Mouse (Mus musculus): Measurements from ENCODE around the gene Vmn1r4. TPM values are rescaled to one million over a fixed set of nuclear protein-coding genes. Genes with fewer than 3 reads are reported as not detected.

Gene Vmn1r4
- total and polyA plus RNA-seq, 3 experiments: 0.21 to 0.27 TPM; not detected in 1

DNA sequence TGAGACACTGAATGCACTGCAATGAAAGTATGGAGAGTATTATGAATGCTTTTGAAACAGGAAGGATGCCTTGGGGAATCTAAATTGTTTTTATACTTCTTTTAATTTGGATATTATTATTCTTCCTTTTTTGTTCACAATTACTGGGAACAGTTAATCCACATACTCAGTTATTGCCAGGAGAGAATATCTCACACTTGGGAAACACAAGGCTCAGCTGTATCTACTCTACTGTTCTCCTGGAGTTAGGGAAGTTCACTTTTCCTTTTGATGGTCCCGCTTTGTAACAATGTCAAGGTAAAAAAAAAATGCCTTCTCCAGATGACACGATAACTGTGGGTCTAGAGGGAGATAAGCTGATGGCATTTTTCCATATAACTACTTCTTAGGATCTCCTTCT is 73.1 kb downstream of the Vmn1r4 start, which contains the start of gene Vmn1r6:
Vmn1r6 (plus strand) TSS at position 301 of the 400 bp plus-strand sequence.
- no peaks in the 10 kb centered on the region for H3K9me3 ChIP-seq (replicated peaks; ENCODE audit: insufficient read depth, low read length)
- DNase-seq (ENCODE audit: low read depth, low spot score): no peak
- no peak within 1 kb of the TSS for H3K9ac ChIP-seq (ENCODE audit: control insufficient read depth, low read depth, low read length, poor library complexity, severe bottlenecking)
- H3K79me2 ChIP-seq (ENCODE audit: control insufficient read depth, insufficient read depth, low read length, poor library complexity): no peaks in the 10 kb centered on the region
- H3K4me3 ChIP-seq (ENCODE audit: control insufficient read depth in 1 of 2, insufficient read depth in 1 of 2, low read depth in 2 of 2, low read length in 2 of 2): no peak within 1 kb of the TSS
- H3K27ac ChIP-seq (ENCODE audit: control insufficient read depth, low read depth, low read length): no peak within 1 kb of the TSS
- H3K36me3 ChIP-seq (ENCODE audit: control insufficient read depth in 1 of 2, insufficient read depth in 2 of 2, low read length in 2 of 2): no peaks in the 10 kb centered on the region
- H3K27me3 ChIP-seq (ENCODE audit: control insufficient read depth in 1 of 2, insufficient read depth in 2 of 2, low read length in 2 of 2): no peaks in the 10 kb centered on the region; a peak in 1 of 4 replicates
- no peaks in the 10 kb centered on the region for H3K4me1 ChIP-seq (ENCODE audit: control insufficient read depth in 1 of 2, insufficient read depth in 2 of 2, low read length in 2 of 2)
- TF ChIP-seq RAD21 (IDR thresholded peaks at IDR 0.05; ENCODE audit: low read depth, low read length) (no peak), NELFE (IDR thresholded peaks at IDR 0.05; ENCODE audit: low read depth, low read length) (no peak), MAZ (IDR thresholded peaks at IDR 0.05; ENCODE audit: low read depth, low read length) (no peak), POLR2A (IDR thresholded peaks at IDR 0.05; ENCODE audit: control insufficient read depth in 1 of 2, insufficient read depth in 1 of 2, low read depth in 1 of 2, low read length in 2 of 2, poor library complexity in 1 of 2) (no peak), CHD1 (IDR thresholded peaks at IDR 0.05; ENCODE audit: low read depth, low read length) (no peak), ZMIZ1 (IDR thresholded peaks at IDR 0.05; ENCODE audit: low read depth, low read length) (no peak), POLR2AphosphoS5 (IDR thresholded peaks at IDR 0.05; ENCODE audit: borderline replicate concordance, low read depth, low read length) (no peak), GATA1 (IDR thresholded peaks at IDR 0.05; ENCODE audit: low read depth, low read length) (no peak), JUND (IDR thresholded peaks at IDR 0.05; ENCODE audit: low read depth, low read length) (no peak), TCF12 (IDR thresholded peaks at IDR 0.05; ENCODE audit: low read depth, low read length) (no peak), SIN3A (IDR thresholded peaks at IDR 0.05; ENCODE audit: low read length) (no peak), BHLHE40 (IDR thresholded peaks at IDR 0.05; ENCODE audit: borderline replicate concordance, low read depth, low read length) (no peak), TBP (IDR thresholded peaks at IDR 0.05; ENCODE audit: low read depth, low read length) (no peak), MEF2A (IDR thresholded peaks at IDR 0.05; ENCODE audit: extremely low read depth, insufficient replicate concordance, low read depth, low read length, poor library complexity, severe bottlenecking) (no peak), GABPA (IDR thresholded peaks at IDR 0.05; ENCODE audit: low read depth, low read length) (no peak), USF1 (IDR thresholded peaks at IDR 0.05; ENCODE audit: low read depth, low read length) (no peak), ZKSCAN1 (IDR thresholded peaks at IDR 0.05; ENCODE audit: low read depth, low read length) (no peak), MXI1 (IDR thresholded peaks at IDR 0.05; ENCODE audit: low read depth, low read length) (no peak)

Other genes with a start within 250 kb of the Vmn1r4 start
- gene Lsm5, start 219.3 kb upstream of the Vmn1r4 start, total RNA-seq (2012; rRNA removed): 109 and 132 TPM in 2 replicates
- gene Lsm5, start 219.3 kb upstream of the Vmn1r4 start, polyA plus RNA-seq (2012; ENCODE audit: insufficient read depth in 1 of 2, insufficient read length in 2 of 2, low read depth in 1 of 2, low replicate concordance in 2 of 2, missing spikeins in 1 of 2): 10 to 100 TPM in 1 of 2 experiments, not detected in 1; 36.1 TPM
- 7.7 and 9.6 TPM in 2 replicates for gene Avl9, start 209.1 kb upstream of the Vmn1r4 start, total RNA-seq (2012; rRNA removed)
- gene Avl9, start 209.1 kb upstream of the Vmn1r4 start, polyA plus RNA-seq (2012; ENCODE audit: insufficient read depth in 1 of 2, insufficient read length in 2 of 2, low read depth in 1 of 2, low replicate concordance in 2 of 2, missing spikeins in 1 of 2): 1 to 10 TPM in 1 of 2 experiments, not detected in 1; 7.9 TPM
- gene Kbtbd2, start 126.2 kb upstream of the Vmn1r4 start, total RNA-seq (2012; rRNA removed): 26.0 and 28.2 TPM in 2 replicates
- gene Kbtbd2, start 126.2 kb upstream of the Vmn1r4 start, polyA plus RNA-seq (2012; ENCODE audit: insufficient read depth in 1 of 2, insufficient read length in 2 of 2, low read depth in 1 of 2, low replicate concordance in 2 of 2, missing spikeins in 1 of 2): 10 to 100 TPM; 13.2 to 50.7 TPM
- gene Fkbp9, start 92.0 kb upstream of the Vmn1r4 start, total RNA-seq (2012; rRNA removed): 2.5 and 3.0 TPM in 2 replicates
- gene Fkbp9, start 92.0 kb upstream of the Vmn1r4 start, polyA plus RNA-seq (2012; ENCODE audit: insufficient read depth in 1 of 2, insufficient read length in 2 of 2, low read depth in 1 of 2, low replicate concordance in 2 of 2, missing spikeins in 1 of 2): 10 to 100 TPM in 1 of 2 experiments, not detected in 1; 19.5 TPM
- 59.2 and 65.0 TPM in 2 replicates for gene Nt5c3, start 83 bp upstream of the Vmn1r4 start, total RNA-seq (2012; rRNA removed)
- 10 to 100 TPM in 1 of 2 experiments, not detected in 1; 71.1 TPM for gene Nt5c3, start 83 bp upstream of the Vmn1r4 start, polyA plus RNA-seq (2012; ENCODE audit: insufficient read depth in 1 of 2, insufficient read length in 2 of 2, low read depth in 1 of 2, low replicate concordance in 2 of 2, missing spikeins in 1 of 2)
- gene Vmn1r5, start 46.3 kb downstream of the Vmn1r4 start, total RNA-seq (2012; rRNA removed): not detected in 2 replicates
- gene Vmn1r5, start 46.3 kb downstream of the Vmn1r4 start, polyA plus RNA-seq (2012; ENCODE audit: insufficient read depth in 1 of 2, insufficient read length in 2 of 2, low read depth in 1 of 2, low replicate concordance in 2 of 2, missing spikeins in 1 of 2): not detected
- not detected in 2 replicates for gene Vmn1r6, start 73.2 kb downstream of the Vmn1r4 start, total RNA-seq (2012; rRNA removed)
- gene Vmn1r6, start 73.2 kb downstream of the Vmn1r4 start, polyA plus RNA-seq (2012; ENCODE audit: insufficient read depth in 1 of 2, insufficient read length in 2 of 2, low read depth in 1 of 2, low replicate concordance in 2 of 2, missing spikeins in 1 of 2): under 1 TPM in 1 of 2 experiments, not detected in 1; 0.01 TPM
- gene Vmn1r7, start 101.3 kb downstream of the Vmn1r4 start, total RNA-seq (2012; rRNA removed): not detected in 2 replicates
- gene Vmn1r7, start 101.3 kb downstream of the Vmn1r4 start, polyA plus RNA-seq (2012; ENCODE audit: insufficient read depth in 1 of 2, insufficient read length in 2 of 2, low read depth in 1 of 2, low replicate concordance in 2 of 2, missing spikeins in 1 of 2): not detected
- not detected in 2 replicates for gene Vmn1r8, start 108.3 kb downstream of the Vmn1r4 start, total RNA-seq (2012; rRNA removed)
- not detected for gene Vmn1r8, start 108.3 kb downstream of the Vmn1r4 start, polyA plus RNA-seq (2012; ENCODE audit: insufficient read depth in 1 of 2, insufficient read length in 2 of 2, low read depth in 1 of 2, low replicate concordance in 2 of 2, missing spikeins in 1 of 2)
- gene Vmn1r9, start 142.8 kb downstream of the Vmn1r4 start, total RNA-seq (2012; rRNA removed): not detected in 2 replicates
- not detected for gene Vmn1r9, start 142.8 kb downstream of the Vmn1r4 start, polyA plus RNA-seq (2012; ENCODE audit: insufficient read depth in 1 of 2, insufficient read length in 2 of 2, low read depth in 1 of 2, low replicate concordance in 2 of 2, missing spikeins in 1 of 2)
- not detected in 2 replicates for gene Vmn1r10, start 185.4 kb downstream of the Vmn1r4 start, total RNA-seq (2012; rRNA removed)
- not detected for gene Vmn1r10, start 185.4 kb downstream of the Vmn1r4 start, polyA plus RNA-seq (2012; ENCODE audit: insufficient read depth in 1 of 2, insufficient read length in 2 of 2, low read depth in 1 of 2, low replicate concordance in 2 of 2, missing spikeins in 1 of 2)
- gene Vmn1r11, start 209.4 kb downstream of the Vmn1r4 start, total RNA-seq (2012; rRNA removed): not detected in 2 replicates
- gene Vmn1r11, start 209.4 kb downstream of the Vmn1r4 start, polyA plus RNA-seq (2012; ENCODE audit: insufficient read depth in 1 of 2, insufficient read length in 2 of 2, low read depth in 1 of 2, low replicate concordance in 2 of 2, missing spikeins in 1 of 2): not detected
- gene Vmn1r12, start 232.9 kb downstream of the Vmn1r4 start, total RNA-seq (2012; rRNA removed): not detected in 2 replicates
- gene Vmn1r12, start 232.9 kb downstream of the Vmn1r4 start, polyA plus RNA-seq (2012; ENCODE audit: insufficient read depth in 1 of 2, insufficient read length in 2 of 2, low read depth in 1 of 2, low replicate concordance in 2 of 2, missing spikeins in 1 of 2): not detected